Mouse (Mus musculus) spleen, postnatal 10 days (tissue): Measurements from ENCODE around the gene Glmn.

Source experiments
- DNase-seq, 2 experiments: peaks; one replicate each; pipeline ENCODE4 v3.0.0; 2021 to 2022; ENCODE audit warnings: low spot score in 2 of 2

The Glmn gene

DNA sequence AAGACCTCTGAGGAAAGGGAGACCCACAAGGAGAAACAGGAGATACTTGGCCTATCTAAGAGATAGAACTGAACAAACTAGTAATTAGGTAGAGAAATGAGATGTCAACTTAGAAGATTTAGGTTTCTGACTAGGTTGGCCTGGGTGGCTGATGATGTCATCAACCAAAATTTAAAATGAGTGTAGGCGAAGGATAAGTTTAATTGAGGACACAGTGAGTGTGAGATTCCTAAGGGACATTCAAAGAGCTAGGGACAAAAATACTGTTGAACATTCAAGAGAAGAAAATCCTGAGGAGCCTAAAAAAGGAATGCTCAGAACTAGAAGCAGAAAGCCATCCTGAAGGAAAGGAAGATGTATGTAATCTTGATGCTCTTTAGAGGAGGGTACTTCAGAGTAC lies 81.6 kb downstream of the Glmn start:
- DNase-seq = no peak

DNA sequence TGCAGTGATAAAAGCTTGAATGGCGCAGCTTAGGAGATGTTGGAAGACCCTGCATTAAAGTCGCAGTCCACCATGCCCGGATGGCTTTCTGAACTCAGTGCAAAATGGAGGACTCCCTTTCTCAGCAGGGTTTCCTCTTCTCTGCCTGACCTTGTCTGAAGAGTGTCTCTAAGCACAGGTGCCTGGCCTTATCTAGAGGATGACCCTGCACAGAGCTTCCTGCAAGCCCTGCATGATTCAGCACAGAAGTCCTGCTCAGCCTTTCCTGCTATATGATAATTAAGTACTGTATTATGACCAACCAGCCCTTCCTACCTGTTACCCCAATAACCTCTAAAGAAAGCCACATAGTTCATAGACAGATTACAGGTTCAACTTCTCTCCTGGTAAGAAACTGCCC lies 82.2 kb downstream of the Glmn start:
- no peak for DNase-seq

DNA sequence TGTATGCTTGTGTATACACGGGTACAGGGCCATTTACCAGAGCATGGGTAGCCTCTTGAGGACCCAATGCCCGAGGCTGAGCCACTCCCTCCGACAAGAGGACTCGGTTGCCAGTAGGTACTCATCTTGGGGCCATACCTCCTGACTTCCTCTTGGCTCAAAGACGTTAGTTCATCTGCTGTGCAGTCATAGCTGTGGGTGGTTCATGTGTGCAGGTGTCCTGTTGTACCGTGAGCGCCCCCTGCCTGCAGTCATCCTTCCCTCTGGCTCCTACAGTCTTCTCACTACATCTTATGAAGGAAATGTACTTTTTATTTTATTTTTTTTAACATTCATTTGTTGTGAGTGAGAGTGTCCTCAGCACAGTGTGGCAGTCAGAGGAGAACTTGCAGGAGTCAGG lies 84.1 kb downstream of the Glmn start:
- peak; percentile 51 to 86 for DNase-seq

- no peak for DNase-seq
Observed at GRCm38 (mm10) chr5:107511326-107511725, 86.4 kb downstream of the Glmn start.

DNA sequence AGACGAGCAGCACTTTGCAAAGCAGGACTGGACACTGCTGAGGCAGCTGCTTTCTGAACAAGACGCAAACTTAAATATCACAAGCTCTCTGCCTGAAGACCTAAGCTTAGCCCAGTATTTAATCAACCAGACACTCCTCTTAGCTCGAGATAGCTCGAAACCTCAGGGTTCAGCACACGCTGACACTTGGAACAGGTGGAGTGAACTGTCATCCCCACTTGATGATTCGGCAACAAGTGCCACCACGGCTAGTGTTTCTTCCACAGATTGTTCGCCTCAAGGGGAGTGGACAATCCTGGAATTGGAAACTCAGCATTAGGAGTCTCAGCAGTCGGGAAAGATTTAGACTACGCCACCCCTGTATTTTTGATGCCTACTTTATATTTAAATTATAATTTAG lies 87.2 kb downstream of the Glmn start:
- no peak for DNase-seq

DNA sequence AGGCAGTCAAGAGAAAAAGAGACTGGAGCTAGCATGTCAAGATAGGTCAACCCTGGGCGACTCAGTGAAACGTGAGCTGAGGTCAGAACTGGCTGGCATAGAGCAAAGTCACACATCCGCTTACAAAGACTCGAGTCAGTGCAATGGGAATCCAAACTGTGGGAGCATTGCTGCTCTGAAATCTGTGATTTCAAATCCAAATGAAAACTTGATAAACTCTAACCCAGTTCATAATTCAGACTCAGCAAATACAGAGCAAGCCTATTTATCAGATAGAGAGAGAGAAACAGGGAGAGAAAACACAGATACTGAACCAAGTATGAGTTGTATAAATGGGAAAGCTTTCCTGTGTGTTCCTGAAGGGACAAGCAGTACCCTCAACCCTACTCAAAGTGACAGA lies 90.4 kb downstream of the Glmn start, which contains the start of gene Gm42669:
Gene Gm42669, plus strand, starts transcription at position 301 of the 400 bp plus-strand sequence.
- no peak for DNase-seq

DNA sequence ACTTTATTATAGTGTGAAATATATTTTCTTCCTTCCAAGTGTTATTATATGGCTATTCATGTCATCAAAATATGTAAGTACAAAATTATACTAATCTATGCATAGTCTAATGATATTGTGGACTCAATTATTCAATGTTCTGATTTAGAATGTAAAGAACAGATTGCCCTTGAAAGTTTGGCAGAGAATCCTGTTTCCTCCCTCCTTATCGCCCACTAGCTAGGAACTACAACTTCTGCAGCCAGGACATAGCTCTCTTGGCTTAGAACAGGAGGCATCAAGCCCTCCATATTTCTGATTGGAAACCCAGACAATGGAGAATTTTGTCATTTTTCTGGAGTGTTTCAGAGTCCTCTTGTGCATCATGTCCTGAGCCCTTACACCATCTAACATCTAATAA lies 96.9 kb downstream of the Glmn start:
- DNase-seq = no peak

GRCm38 (mm10) chr5:107499891-107500535 lies 97.7 kb downstream of the Glmn start:
- DNase-seq = no peak
